Mouse (Mus musculus): ENCODE measurements around the gene Tgfbr3.

Tgfbr3 gene

DNA sequence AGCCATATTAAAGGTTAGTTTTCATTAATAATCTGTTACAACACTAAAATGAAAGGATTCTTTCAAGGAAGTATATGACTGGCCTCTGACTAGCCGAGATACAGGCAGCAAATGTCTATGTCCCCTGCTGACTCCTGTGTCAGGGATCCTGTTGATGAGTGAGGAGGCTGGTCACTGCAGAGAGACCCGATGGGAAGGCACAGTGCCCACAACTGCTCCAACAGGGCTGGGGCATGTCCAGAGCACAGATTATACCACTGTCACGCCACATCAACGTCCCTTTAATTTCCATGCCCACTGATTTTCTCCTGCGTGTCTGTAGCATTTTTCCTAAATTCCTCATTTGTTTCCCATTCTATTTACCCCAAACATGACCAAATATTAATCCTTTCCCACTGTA is 146.0 kb downstream of the Tgfbr3 start:
- DNase-seq: no peak

DNA sequence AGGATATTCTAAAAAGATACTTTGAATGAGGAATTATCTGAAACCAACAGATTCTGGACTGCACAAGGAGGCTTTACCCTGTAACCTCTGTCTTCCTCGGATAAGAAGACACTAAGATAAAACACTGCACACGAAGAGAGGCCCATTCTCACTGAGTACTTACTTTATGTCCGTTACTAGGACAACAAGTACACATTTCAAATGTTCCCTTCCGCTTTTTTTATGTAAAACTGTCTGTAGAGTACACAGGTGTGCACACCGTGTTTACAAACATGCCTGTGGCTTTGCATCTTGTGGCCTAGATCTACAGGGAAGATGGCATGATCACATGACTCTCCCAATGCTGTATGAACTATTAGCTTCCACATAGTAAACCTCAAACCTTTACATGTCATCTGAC is 146.6 kb downstream of the Tgfbr3 start:
- DNase-seq: no peak

DNA sequence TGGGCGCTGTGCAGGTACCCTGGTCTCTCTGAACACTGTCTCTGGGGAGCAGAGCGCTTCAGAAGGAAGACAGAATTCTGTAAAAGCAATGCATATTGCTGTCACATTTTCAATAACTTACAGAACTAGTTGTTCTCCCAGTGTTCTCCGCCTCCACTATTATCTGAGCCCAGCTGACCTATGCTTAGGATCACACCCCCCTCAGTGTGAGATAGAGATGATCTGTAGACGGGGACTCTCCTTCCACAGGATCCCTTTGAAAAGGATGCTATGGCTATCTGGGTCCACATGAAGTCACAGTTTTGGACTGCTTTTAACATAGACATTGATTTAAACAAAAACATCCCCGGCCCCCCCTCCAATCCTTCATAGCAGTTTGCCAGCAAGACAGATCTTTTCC is 148.1 kb downstream of the Tgfbr3 start:
- DNase-seq: no peak

DNA sequence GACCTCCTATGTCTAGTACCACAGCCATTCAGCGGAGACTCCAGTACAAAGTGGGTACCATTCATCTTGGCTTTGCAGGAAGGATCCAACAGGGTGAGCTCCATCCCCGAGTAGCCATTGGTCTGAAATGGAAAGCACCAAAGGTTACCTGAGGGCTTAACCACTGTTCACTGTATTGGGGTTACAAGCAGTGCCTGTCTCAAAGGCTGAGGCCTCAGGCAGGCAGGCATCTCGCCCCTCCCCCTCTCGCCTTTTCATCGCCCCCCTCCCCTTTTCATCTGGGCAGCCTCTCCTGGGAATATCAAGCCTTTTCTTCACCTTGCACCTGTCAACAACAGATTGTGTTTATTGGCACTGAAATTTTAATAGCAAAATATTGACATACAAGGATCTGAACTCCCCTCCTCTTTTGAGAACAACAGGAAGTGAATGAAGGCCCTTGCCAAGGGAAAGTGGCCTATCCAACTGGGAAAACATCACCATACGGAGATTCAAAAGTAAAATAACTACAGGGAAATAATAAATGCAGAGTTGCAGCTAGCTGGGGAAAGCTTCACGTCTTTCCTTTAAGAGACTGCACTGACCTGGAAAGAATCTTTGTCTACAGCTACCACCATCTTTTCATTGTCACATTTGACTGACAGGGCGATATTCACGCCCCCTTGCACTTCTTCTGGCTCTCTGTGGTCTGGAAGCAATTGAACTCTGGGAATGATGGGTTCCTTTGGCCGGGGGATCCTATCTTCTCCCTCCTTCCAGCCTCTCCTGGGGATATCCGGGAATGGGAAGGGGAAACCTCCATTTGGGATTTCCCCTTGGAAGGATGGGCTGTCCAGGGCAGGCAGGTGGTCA is 149.4 kb downstream of the Tgfbr3 start:
- no peak for DNase-seq

DNA sequence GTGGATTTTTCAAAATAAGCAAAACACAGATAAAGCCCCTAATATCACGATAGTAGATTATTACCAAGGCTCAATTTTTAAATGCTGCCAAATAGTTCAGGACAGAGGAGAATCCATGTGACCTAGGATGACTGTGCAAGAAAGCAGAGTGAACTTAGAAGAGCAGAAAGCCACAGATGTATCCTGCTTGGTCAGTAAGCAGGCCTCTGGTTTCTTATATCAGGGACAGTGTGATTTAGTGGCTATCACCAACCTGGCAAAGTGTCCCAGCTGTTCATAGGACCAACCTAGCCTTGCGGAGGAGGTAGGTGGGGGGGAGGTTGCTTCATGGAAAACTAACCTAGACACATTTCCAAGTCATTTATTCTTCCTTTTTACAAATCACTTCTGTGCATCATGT is 156.1 kb downstream of the Tgfbr3 start:
- DNase-seq: no peak

DNA sequence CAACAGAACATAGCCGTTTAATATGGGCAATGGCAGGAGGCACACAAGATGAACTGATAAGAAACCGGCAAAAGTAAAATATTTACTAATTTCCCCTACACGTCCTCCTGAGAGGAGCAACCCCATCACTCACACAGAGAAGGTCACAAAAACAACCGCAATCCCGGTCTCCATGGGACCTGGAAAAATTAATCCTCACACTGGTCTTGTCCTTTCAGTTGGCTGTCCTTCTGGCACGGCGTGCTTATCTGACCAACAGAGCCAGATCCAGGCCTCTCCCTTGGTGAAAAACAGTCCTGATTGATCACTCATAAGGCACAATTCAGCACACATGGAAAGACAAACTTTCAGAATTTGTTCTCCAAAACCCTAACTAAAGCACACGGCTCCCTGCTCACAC is 157.2 kb downstream of the Tgfbr3 start:
- no peak for DNase-seq

DNA sequence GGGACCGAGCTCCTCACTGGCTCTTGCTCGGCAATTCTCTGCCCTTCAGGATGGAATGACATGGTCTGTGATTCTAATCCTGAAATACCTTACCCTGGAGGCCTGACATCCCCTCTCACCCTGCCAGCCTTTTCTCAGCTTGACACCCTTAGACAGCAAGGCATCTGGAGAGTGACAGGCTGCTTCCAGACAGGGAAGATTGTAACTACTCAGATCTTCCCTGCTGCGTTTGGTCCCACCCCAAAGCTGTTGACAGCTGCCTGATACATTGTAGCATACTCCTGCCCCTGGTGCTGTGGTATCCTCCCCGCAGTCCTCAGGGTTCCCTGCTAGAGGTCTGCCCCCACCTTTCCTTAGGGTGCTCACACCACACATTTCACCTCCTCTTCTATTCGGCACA is 160.1 kb downstream of the Tgfbr3 start:
- no peak for DNase-seq

DNA sequence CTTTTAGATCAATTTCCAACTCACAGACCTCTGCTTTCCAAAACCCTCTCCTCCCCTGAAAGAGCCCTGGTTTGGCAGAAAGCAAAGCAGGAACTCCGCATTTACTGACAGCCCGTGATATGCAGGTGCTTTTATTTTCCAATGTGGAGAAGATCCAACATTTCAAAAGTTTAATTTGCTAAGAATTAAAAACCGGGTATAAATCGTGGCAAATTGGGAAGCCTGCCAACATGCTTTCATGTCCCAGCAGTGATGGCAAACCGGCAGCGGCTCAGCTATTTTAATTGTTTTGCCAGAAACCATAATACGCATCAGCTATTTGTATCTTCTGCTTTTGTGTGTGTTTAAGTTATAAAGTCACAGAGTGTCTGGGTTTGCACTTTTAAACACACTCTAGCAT is 162.9 kb downstream of the Tgfbr3 start:
- DNase-seq: no peak

DNA sequence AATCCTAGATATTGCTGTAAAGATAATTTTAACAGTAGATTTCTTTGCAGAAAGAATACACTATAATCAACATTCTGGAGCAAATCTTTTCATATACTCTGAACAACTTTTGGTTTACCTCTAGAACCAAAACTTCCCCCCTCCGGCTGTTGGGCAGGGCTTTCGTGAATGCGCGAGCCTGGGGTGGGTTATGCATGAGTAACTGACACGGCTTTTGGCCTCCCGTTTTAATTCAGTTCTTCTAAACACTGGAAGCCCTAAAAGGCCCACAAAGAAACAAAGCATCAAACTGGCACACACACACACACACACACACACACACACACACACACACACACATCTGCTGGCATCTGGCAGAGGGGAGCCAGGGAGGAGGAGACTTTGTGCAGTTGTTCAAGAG is 164.3 kb downstream of the Tgfbr3 start:
- no peak for DNase-seq

DNA sequence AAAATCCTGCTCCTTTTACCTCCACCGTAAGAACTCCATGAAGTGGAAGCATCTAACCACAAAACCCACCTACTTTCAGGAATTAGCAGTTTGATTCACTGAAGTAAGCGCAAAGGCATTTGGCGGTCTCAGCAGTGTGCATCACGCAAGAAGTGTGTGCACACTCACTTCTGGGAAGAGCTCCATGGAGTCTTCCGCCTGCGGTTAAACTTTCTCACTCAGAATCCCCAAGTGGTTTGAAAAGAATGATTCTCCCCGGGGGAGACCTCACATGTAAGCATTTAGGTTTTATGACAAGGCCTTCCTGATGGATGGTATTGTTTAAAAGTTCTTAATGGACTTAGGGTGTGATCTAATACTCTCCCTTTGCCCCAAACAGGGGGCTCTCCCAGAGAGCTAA is 164.9 kb downstream of the Tgfbr3 start:
- DNase-seq: no peak

DNA sequence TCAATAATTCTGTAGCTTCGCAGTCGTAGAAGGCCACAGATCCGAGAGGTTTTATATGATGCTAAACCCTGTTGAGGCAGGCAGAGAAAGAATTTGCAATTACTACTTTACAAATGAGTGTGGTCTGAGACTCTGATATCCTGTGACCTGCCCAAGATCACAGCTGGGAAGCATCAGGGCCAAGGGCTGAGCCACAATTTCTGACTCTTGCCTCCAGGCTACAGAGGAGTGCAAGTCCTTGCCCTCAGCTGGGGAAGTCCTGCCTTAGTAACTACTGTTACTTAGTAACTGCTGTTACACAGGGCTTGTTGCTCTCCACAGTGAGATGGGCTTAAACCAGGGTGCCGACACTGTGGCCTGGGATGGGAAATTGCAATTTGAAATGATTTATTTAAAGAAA is 166.8 kb downstream of the Tgfbr3 start:
- DNase-seq: no peak

DNA sequence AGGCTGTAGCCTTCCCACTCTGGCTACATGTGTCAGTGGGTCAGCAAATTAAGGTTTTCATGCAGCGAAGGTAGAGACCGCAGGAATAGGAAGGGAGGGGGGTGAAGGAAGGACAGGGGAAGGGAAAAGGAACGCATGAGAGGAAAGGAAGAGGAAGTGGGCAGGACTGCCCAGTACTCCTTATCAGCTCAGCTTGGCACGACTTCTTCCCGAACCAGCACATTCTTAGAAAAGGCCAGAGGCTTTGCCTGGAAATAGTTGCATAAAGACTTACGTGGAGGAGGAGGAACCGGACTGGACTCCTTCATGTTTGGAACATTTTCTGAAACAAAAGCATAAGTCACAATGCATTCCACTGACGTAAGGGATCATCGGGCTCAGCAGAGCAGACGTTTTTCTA is 168.3 kb downstream of the Tgfbr3 start:
- DNase-seq: no peak

DNA sequence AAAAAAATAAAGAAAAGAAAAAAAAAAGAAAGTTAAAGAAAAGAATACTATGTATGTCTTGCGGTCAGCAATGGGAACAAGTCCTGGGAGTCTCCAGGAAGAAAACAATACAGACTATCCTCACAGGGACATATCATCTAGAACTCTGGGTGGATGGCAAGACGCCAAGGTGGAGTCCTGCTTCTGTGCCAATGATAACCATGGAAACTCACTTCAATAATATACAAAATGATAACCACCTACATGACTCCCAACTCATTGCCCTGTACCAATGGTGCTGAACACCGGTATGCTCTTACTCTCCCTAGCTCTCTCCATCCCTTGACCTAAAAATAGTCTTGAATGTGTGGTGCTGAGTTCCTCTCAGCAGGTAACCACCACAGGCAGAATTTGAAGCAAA is 168.8 kb downstream of the Tgfbr3 start:
- DNase-seq: no peak

DNA sequence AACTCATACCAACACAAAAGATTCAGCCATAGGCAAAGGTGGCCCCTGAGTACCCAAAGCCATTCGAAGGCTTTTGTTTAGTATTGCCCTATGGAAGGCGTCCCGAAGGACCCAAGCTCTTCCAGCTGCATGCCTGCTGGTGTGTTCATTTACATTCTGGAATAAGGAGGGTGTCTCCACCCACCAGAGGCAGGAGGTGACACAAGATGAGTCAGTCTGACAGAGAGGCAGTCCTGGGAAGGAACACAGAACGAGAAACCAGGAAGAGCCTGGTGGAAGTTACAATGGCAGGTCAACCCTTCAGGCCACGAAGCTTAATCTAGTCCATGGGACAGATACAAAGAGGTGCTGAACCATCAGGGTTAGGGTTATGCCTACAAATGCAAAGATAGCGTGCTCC is 169.5 kb downstream of the Tgfbr3 start:
- DNase-seq: no peak

DNA sequence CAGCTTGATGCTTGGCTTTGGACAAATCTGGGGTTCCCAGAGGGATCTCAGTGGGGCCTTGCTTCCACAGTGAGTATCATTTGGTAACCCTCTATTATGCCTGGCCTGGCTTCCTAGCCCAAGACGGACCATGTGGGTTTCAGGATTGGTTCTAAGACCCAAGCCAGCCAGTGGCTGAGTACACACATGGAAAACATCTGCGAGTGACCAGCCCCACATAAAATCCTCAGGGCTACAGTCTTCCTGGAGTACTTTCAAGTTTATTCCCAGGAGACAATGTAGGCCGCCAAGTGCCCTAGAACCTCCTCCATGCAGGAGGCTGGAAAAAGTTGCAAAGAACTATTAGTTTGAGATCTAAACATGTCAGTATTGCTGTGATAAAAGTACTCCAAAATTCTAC is 172.6 kb downstream of the Tgfbr3 start:
- DNase-seq: no peak

DNA sequence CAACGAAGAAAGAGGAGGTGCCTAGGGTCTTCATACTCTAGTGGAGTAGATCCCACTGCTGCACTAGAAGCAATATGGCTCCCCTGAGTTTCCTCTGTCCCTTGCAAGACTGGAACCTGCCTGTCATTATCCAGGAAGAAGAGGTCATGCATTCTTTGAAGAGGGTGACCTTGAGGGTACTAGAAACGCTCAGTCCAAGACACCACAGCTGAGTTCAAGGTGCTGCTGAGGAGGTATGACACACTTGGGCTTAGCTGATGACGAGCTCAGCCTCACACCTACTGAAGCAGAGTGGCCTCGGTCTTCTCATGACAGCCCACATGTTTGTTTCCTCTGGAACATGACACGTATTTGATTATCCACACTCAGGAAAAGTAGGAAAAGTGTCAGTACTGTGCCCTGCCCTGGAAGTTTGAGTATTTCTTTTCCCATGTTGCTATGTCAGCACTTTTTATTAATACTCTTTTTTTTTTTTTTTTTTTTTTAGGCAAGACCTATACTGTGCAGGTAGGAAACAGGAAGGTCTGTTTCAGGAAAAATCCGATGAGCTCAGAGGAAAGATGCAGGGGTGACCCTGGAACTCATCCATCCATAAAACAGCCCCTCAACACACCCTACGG is 176.7 kb downstream of the Tgfbr3 start:
- DNase-seq: no peak

DNA sequence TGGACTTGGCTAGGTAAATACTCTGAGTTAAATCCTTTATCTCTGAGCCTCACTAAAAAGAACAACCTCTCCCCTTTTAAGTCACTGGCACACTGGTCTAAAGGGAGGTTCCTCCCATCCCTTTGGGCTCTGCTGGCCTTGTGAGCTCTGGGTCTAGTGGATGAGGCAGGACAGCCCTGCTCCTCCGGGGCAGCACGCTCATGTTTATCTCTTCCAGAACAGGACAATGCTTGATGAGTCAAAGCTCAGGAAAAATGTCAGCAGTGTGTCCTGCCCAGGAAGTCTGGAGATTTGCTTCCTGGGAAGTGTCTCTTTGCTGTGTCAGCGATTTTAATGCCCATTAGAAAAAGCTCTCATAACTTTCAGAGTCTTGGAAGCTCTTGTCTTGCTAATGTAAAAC is 177.6 kb downstream of the Tgfbr3 start:
- DNase-seq: no peak

DNA sequence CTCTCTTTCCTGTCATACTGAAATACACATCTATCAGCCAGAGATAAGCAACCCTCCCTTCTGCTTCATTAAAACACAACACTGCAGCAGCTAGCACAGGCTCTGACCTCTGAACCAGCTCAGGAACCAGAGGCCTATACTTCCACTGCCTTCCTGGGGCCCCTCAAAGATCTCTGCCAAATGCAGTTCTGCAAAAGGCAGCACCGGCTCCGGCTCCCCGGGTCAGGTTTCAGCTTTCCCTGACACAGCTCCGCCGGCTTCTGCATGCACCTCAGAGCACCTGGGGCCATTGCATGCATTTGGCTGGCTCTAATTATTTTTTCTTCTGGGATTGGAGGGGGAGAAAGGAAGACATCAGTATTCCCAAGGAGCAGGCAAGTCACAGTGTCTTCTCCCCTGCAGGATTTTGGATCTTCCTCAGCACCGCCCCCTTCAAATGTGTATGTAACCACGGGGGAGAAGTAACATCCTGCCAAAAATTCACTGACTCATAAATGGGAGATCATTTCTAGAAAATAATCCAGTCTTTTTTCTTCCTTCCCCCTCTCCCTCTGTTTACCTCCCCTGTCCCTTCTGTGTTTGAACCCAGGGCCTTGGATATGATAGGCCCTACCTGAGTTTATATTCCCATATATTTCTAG is 178.4 kb downstream of the Tgfbr3 start:
- DNase-seq: peak; percentile 30

DNA sequence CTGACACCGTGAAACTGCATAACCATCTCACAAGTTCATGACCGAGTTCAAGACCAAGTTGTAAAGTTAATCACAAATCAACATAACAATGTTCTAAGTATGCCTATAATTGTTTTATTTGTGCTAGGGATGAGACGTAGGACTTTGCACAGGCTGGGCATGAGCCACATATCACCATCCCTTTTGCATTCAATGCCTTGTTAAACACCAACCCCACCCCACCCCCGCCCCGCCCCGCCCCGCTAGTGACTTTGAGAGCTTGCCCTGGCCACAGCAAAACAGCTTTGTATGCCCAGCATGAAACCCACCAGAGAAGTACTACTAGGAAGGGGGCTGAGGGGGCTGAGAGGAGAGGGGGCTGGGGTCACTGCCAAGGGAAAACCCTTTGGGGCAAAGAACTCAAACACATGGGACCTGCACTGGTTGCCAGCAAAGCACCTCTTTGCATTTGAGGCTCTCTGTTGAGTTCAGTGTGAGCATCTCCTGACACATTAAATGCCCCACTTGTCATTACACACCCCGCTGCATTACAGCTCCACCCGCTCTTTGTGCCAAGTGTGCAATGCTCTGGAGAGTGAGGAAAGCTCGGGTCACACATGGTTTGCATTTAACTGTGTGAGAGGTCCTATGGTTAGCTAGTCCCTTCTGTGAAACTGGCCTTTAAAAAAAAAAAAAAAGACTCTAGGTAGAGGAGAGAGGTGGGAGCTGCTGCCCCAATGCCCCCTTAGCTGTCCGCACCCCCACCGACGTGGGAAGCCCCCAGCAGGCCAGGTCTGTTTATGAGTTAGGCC is 179.1 kb downstream of the Tgfbr3 start:
- no peak for DNase-seq

DNA sequence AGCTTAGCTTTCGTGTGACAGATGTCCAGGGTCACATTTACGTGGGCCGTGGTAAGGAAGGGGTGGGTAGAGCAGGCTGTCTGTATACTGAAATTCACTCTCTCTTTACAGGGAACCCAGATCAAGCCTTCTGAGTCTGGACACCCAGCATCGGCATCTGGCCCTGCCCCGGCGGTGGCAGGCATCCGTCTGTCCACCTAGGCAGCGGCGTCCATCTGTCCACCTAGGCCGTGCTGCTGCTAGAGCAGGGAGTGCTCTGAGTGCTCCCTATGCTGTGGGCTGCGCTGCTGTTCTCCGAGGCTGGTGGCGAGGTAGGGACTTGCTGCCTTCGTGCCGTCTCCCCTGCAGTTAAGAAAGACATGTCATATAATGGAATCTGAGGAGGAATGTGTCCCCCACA is 180.0 kb downstream of the Tgfbr3 start:
- DNase-seq: no peak

DNA sequence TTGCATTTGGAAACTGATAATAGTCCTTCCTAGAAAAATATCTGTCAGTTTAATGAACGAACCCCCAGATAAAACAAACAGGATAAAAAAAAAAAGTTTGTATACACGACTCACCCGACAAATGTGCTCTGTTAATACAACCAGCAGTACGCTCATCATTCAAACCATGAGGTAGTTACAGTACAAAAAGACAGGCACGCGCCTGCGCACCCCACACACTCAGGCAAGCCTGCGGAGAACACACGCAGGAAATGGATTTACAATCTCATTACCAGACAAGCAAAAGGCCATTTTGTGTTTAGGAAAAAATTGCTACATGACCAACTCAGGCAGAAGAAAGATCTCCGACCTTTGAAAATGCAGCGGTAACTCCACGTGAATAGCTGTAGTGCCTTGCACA is 182.6 kb downstream of the Tgfbr3 start:
- DNase-seq: no peak

DNA sequence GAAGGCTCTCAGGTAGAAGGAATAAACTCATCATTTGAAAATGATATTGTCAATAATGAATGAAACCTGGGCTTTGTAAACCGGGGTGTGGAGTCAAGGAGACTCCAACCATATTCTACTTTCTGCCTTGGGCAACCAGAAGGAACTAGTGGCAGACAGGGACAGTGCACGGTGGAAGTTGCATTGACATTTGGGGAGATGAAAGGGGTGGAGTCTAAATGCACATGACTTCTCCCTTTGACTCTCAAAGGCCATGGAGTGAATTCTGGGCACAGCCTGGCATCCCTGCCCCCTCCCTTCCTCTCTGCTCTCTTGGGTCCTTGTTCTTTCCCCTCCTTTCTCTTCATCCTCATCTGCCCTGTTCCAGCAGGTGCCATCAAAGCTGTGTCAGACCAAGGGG is 183.3 kb downstream of the Tgfbr3 start:
- DNase-seq: no peak

DNA sequence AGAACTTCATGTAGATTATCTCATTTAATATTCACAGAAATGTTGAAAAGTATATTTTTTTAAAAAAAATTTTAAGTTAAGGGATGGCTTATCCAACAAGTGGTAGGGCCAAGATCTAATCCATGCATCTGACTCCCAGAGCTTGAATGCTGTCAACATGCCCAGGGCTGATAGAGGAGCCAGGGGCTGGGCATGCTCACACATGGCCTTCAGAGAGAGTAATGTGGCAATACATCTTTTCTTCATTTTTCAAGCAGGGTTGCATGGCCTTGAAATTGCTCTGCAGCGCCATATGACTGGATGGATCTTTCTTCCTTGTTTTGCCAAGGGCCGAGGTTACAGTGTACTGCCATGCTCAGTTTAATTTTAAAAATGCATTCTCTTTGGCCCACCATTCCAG is 185.8 kb downstream of the Tgfbr3 start:
- DNase-seq: no peak

DNA sequence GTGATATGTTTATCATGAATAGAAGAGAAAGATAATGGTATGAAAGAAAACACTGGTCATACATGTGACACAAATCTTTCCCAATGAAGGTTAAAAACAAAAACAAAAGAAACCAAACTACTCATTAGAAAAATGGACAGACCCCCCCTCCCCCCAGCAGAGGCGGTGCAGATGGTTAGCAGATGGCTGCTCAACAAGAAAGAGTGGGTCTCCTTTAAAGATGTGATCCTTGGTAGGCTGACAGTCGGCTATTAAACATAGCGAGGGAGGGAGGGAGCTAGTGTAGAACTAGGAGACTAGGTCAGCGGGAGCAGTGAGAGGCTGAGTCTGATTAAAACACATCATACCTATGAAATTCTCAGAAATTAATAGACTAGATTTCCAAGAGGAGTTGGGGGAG is 186.5 kb downstream of the Tgfbr3 start:
- DNase-seq: no peak
